Mouse (Mus musculus) bone marrow, adult 2 months (tissue): Measurements from ENCODE around the gene Extl1. TPM values are rescaled to one million over a fixed set of nuclear protein-coding genes. Genes with fewer than 3 reads are reported as not detected.
"Not testable (repeated sequence)": the region's sequence is repeated elsewhere in the genome, so short reads cannot be mapped to it uniquely, and the experiment has no call there.

ENCODE experiments used
- H3K27ac ChIP-seq: fragments of 200-500 bp; 2 replicates; pipeline ENCODE4 v1.5.1; 2012; ENCODE audit warnings: low read depth, mild to moderate bottlenecking, control low read depth, inconsistent platforms, low read length; ENCODE audit not compliant: control insufficient read depth, poor library complexity, insufficient read depth
- H3K4me1 ChIP-seq: fragments of 200-500 bp; 2 replicates; pipeline ENCODE4 v1.6.1; 2011; ENCODE audit warnings: low read length; ENCODE audit not compliant: control insufficient read depth, insufficient read depth
- H3K4me3 ChIP-seq: fragments of 200-500 bp; replicated peaks from 2 replicates; pipeline ENCODE3; 2011; ENCODE audit warnings: mild to moderate bottlenecking, low read depth, low read length, control low read depth; ENCODE audit not compliant: control insufficient read depth
- CTCF ChIP-seq: fragments of 200-500 bp; IDR thresholded peaks from 2 replicates; pipeline ENCODE4 v1.5.1; 2011; ENCODE audit warnings: low read length, control low read depth; ENCODE audit not compliant: control insufficient read depth, insufficient read depth
- POLR2A ChIP-seq: fragments of 200-500 bp; IDR thresholded peaks from 2 replicates; pipeline ENCODE4 v1.6.1; 2011; ENCODE audit warnings: low read depth, mild to moderate bottlenecking, control low read depth, low read length, borderline replicate concordance; ENCODE audit not compliant: control insufficient read depth
- WGBS: fragments of 180-500 bp; shearing (Covaris S2); methylation state at CpG from one replicate; pipeline ENCODE4 v1.1.7; 2018; 5-methylcytosine and 5-hydroxymethylcytosine counted together
- polyA plus RNA-seq: library from polyadenylated mRNA; stranded (reverse); fragments of >200 nt; gene quantifications from 2 replicates; pipeline ENCODE4 v1.2.4, GENCODE M21; 2011; ENCODE audit warnings: low replicate concordance; ENCODE audit not compliant: missing spikeins, insufficient read depth, insufficient read length

Extl1 gene
- polyA plus RNA-seq, 1 experiment = 3.3 TPM

DNA sequence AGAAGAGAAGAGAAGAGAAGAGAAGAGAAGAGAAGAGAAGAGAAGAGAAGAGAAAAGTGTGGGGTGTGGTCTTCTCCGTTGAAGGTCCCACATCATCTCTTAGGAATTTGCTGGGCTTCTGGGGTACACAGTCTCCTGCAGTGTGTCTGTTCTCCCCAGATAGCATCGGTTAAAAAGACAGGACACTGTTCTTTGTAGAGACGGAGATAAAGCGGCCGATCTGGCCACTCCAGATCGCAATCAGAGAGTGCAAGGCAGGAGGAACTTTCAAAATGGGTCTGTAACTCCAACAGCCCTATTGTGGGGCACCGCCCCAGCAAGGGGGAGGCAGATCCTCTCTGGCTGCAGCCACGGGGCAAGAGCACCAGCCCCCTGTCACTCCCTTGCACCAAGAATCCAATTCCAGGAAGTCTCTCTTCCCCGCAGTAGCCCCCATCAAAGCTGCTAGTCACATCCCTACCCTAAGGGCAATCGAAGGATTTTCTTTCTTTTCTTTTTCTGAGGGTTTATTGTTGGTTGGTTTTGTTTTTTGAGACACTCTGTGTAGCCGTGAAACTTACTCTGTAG lies 41.4 kb downstream of the Extl1 start:
- Histone ChIP-seq H3K4me3 (no peak overlapping the region), H3K4me1 (no peaks in the 10 kb centered on the region), H3K27ac (no peak overlapping the region)
- 8% methylated on average over 11 of the region's 11 CpGs for WGBS
- TF ChIP-seq POLR2A = no peak
- no peak for TF ChIP-seq CTCF

DNA sequence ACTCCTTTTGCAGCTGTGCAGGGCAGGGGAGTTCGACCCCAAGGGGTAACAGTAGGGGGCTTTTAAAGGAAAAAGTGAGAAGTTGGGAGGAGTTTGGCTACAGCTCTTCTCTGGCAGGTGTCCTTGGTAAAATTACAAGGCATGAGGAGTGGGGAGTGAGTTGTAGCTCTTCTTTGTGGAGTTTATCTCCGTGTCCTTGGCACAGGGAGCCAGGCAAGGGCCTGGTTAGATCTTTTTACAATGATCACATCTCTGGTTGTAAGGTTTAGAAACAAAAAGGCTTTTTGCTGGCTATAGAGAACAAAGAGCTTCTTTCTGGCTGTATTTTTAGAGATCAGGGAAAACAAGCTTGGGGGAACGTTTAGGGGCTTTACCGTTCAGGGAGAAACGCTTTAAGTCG lies 42.4 kb downstream of the Extl1 start:
- WGBS = 79% methylated on average over 6 of the region's 6 CpGs
- not testable (repeated sequence) for H3K4me3 ChIP-seq, H3K4me1 ChIP-seq, H3K27ac ChIP-seq

DNA sequence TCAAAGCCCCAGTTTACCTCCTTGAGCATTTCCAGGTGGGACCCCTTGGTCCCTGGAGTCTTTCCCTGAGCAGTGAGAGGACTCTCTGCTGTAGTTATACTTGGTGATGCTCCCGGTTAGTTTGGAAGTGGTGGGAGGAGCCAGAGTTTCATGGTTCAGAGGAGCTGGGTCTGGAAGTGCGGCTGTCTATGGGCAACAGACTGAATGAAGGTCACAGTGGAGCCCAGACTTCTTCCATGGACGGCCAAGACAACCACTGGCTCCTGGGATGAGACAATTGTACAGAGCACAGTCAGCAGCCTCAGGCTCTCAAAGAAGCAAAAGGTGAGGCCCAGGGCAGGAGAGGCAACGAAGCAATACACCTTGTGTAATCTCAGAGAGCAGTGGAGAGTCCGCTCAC lies 53.4 kb downstream of the Extl1 start:
- 77% methylated on average over 5 of the region's 5 CpGs for WGBS
- H3K4me1 ChIP-seq = no peaks in the 10 kb centered on the region
- H3K27ac ChIP-seq = no peak overlapping the region
- no peak for TF ChIP-seq POLR2A
- no peak for TF ChIP-seq CTCF
- H3K4me3 ChIP-seq = no peak overlapping the region

DNA sequence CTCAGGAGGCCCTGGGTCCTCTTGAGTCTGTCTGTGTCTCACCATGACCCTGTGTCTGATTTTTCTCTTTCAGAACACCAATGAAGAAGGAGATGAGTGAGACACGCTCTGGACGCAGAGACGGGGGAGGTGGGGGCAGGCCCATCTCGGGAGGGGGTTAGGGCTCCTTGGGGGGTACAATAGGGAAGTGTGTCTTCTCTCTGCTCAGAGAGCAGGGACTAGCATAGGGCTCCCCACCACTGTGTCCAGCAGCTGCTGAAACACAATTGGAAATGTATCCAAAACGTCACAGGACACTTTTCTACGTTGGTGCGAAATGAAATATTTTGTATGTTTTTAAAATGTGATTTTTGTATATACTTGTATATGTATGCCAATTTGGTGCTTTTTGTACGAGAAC lies 54.8 kb downstream of the Extl1 start:
- TF ChIP-seq POLR2A = no peak
- TF ChIP-seq CTCF = no peak
- Histone ChIP-seq H3K4me3 (no peak overlapping the region), H3K4me1 (no peaks in the 10 kb centered on the region), H3K27ac (no peak overlapping the region)
- WGBS = 71% methylated on average over 8 of the region's 8 CpGs

DNA sequence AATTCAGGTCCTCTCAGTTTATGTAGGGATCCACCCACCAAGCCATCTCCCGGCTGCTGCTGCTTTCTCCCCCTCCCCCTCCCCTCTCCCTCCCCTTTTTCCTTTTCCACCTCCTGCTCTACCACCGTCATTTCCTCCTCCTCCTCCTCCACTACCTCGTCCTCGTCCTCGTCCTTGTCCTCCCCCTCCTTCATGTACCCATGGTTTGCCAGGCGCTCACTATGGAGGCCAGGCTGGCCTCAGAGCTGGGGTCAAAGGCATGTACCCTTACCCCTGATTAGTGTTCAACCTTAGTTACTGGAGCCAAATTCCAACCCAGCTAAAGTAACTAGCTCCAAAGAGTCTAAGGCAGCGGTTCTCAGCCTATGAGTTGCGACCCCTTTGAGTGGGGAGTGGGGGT lies 55.5 kb downstream of the Extl1 start:
- 50% methylated on average over 8 of the region's 8 CpGs for WGBS
- TF ChIP-seq CTCF (no peak), POLR2A (no peak)

DNA sequence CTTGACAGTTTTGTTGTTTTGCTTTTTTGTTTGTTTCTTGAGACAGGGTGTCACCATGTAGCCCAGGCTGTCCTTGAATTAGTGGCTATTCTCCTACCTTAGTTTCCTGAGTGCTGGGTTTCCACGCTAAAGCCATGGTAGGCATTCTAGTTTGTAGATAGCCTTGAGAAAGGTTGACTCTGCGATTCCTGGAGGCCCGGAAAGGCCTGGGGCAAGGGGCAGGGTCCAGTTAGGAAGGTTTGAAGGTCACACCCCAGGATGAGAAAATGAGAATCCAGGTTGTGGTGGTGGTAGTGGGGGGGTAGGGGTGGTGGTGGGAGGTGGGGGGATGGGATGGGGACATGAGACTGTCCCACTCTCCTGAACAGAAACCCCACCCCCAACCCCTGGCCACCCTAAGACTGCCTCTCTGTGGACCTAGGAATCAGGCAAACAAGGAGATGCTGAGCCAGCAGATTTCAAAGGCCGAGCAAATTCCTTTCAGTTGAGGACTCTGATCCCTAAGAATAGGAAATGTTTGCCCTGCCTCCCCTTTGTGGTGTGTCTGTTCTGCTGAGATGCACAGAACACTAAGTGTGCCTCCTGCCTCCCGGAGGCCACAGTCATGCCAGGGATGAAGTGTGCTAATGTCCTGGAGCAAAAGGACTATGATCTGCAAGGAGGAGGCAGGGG lies 56.7 kb downstream of the Extl1 start:
- no peaks in the 10 kb centered on the region for H3K4me1 ChIP-seq
- no peak overlapping the region for H3K4me3 ChIP-seq
- TF ChIP-seq POLR2A = no peak
- TF ChIP-seq CTCF = no peak
- no peak overlapping the region for H3K27ac ChIP-seq
- WGBS = 80% methylated on average over 5 of the region's 5 CpGs

More for the DNA sequence above, 55.5 kb downstream of the Extl1 start:
- no peaks in the 10 kb centered on the region for H3K4me1 ChIP-seq
- no peak overlapping the region for H3K4me3 ChIP-seq
- no peak overlapping the region for H3K27ac ChIP-seq

DNA sequence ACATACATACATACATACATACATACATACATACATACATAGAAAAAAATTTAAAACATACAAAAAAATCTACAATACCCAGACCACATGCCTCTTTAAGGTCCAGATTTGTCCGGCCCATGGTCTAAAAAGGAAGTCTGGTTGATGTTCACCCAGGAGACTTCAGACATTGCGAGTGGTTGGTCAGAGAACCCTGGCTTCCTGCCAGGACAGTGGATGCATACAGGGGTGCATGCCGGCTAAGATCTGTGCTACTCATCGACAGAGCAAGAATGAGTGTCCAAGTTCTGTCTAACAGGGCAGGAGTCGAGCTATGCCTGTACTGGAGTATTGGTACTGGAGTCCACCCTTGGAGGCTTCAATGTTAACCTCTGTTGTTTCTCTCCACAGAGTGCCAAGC lies 59.0 kb downstream of the Extl1 start:
- no peak overlapping the region for H3K4me3 ChIP-seq
- no peak overlapping the region for H3K27ac ChIP-seq
- WGBS = 34% methylated on average over 5 of the region's 5 CpGs
- no peaks in the 10 kb centered on the region for H3K4me1 ChIP-seq
- TF ChIP-seq CTCF = no peak
- no peak for TF ChIP-seq POLR2A

DNA sequence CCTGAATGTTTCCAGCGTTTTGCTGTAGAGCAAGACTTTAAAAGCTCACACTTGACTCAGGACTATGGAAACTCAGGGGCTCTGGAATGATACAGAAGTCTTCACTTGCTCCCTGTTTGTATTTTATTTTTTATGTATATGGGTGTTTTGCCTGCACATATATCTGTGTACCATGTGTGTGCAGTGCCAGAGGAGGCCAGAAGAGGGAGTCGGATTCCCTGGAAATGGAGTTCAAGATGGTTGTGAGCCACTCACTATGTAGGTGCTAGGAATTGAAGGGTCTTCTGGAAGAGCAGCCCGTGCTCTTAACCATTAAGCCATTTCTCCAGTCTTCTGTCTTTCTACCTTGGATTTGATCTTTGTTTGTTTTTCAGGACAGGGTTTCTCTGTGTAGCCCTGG lies 62.1 kb downstream of the Extl1 start:
- 56% methylated on average over 3 of the region's 3 CpGs for WGBS
- TF ChIP-seq POLR2A (no peak), CTCF (no peak)
- H3K4me1 ChIP-seq = no peaks in the 10 kb centered on the region

DNA sequence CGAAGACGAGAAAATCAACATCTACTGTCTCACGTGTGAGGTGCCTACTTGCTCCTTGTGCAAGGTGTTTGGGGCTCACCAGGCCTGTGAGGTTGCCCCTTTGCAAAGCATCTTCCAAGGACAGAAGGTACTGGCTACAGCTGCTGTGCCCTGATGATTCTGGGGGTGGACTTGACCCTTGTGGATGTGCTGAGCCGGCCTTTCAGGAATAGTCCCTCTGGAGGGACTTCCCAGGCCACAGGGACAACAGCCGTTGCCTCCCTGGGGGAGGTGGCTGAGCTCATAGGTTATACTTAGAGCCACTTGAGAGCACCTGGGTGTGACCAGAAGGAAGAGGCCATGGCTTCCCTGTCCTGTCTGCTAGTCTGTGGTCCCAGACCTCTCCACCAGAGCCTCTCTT lies 64.0 kb downstream of the Extl1 start:
- 89% methylated on average over 5 of the region's 5 CpGs for WGBS
- H3K4me1 ChIP-seq = no peaks in the 10 kb centered on the region
- no peak overlapping the region for H3K4me3 ChIP-seq
- TF ChIP-seq CTCF (no peak), POLR2A (no peak)
- no peak overlapping the region for H3K27ac ChIP-seq

More for the DNA sequence above, 62.1 kb downstream of the Extl1 start:
- no peak overlapping the region for H3K4me3 ChIP-seq
- H3K27ac ChIP-seq = no peak overlapping the region
